Mouse (Mus musculus) 416B (cell line): ENCODE data around the gene Emd.
"Not testable (repeated sequence)": the region's sequence is repeated elsewhere in the genome, so short reads cannot be mapped to it uniquely, and the experiment has no call there.

ENCODE experiments used
- DNase-seq: peaks from one replicate; pipeline ENCODE4 v3.0.0; 2011; ENCODE audit warnings: low read depth

Gene Emd

DNA sequence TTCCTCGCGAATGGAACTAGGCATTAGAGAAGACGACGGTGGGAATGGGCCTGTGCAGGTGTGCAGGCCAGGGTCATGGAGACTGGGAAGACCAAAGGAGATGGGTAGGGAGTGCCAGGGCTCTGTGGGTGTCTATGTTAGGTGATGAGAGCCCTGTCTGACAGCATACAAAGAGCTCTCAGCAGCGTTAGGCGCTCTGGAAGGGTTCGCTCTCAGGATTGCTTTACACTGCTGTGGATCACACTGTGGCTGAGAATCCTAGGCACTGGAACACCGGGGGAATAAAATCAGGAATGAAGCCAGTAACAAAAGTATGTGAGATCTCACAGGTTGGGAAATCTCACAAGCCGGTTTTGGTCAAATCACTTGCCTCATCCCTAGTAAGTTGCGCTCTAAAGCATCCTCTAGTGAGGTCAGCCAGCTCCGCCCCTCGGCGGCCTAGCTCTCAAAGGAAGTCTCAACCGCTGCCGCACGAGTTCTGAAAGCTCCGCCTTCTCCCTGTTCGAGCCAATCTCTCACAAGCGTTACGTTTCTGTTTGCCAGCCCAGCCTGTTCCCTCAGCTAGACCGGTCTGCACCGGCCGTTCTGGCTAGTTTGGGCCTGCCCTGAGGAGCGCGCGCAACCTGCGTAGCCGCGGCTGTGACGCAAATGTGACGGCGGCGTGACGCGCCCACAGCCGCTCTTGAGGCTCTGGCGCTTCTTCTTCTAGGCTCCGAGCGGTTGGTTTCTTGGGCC lies at the start of gene Emd:
Gene Emd (plus strand): TSS at position 535 of the 735 bp plus-strand sequence.
- peak; percentile 96 for DNase-seq

DNA sequence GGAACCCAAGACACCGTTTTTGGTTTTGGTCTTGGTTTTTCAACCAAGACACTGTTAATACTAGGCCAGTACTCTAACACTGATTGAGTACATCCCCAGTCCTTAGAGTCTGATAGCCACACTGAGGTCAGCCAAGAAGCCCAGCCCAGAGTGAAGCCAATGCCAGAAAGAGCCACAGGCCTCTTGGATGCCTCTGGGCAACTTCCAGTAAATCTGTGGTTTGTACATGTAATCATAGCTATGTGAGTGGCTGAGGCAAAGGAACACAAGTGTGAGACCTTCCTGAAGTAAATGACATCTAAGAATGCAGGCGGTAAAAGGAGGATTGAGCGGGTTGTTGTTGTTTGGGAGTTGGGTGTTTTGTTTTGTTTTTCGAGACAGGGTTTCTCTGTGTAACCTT lies 36.0 kb upstream of the Emd start:
- DNase-seq: no peak

DNA sequence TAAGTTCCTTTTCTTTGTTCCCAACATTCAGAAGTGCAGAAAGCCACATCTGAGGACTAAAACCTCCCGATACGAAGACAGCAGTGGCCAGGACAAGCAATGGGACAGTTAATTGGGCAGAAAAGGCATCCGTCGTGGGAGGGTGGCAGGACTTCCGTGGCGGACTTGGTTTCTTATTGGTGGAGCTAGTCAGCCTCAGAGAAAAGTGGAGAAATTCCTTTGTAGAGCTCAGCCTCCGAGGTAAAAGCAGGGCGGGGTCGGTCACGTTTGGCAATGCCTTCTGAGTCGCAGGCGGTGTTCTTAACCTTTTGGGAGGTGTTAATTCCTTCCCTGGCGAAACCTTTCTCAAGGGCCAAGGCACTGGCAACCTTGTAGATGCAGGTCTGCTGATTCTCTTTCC lies 35.0 kb upstream of the Emd start:
- no peak for DNase-seq

DNA sequence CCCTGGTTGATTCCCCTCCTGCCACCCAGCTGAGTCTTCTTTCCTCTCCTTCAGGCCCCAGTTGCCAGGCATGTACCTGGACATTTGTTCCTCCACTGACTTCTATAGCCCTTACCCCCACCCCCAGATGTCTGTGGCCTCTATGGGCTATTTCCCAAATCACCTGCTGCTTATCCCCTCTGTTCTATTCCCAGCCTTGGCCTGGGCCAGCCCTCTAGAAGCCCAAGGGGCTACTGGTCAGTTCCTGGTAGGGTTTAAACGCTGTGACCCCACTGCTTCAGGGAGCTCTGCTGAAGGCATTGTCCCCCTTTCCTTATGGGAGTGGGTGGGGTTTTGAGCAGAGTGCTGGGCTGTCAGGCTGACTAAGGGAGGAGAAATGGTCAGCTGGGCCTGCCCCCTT lies 34.4 kb upstream of the Emd start:
- not testable (repeated sequence) for DNase-seq

DNA sequence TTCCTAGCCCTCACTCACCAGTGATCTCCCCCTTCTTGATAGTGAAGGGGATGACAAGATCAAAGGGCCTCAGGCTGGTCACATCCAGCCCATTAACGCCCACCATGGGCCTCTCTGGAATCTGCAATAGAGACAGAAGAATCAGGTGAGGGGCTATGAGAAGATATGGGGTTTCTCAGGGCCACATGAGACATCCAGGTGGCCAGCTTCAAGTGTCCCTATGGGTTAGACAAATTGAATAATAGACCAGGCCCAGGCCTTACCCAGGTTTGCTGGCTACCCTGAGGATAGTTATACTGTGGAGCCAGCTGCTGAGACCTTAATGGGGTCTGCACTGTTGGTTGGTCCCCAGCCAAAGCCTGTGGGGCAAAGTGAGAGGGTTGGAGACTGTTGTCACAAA lies 24.4 kb upstream of the Emd start:
- no peak for DNase-seq

DNA sequence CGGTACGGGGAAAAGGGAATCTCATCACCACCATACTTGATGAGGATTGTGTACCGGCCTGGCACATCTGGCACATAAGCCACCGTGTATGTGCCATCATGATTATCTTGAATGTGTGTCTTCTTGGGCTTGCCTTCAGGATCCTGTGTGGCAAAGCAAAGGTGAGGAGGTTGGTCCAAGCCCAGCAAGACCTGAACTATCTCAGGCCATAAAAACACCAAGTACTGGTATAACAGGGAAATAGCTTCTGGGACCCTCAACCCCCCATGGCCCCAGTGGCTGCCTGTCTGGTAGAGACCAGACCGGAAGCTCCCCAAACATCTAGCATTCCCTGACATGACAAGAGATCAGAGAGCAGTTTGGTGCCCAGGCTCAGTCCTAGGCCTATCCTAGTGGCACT lies 21.3 kb upstream of the Emd start:
- DNase-seq: no peak

DNA sequence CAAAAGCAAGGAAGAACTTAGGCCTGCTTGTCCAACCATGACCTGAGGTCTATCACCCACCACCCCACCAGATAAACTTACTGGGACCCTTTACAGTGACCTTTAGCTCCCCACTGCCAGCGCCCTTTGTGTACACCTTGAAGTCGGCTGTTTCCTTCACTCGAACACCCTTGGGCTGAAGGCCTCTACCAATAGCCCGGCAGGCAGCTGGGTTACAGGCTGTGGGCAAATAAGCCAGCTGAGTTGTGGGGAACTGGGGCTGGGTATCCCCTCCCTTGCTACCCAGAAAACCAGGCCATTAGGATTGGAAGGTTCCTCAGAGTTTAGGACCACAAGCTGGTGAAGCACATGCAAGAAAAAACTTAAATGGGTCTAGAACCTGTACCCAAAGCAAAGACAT lies 14.2 kb upstream of the Emd start:
- no peak for DNase-seq

DNA sequence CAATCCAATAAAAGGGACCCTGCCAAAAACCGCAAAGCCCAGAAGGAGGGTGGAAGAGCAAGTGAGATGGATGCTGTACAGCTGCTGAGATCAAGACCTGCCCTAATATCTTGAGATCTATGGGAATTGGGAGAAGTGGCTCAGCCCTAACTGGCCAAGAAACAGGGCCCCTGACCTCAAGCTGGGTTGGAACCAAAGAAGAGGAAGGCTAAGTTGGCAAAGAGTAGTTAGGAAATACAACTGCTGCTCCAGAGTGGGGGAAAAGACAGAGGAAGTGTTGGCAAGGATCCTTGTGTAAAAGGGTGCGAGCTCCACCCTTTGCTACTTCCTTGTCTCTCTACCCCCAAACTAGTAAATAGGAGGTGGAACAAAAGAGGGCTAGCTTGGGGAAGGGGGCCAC lies 11.1 kb upstream of the Emd start:
- DNase-seq: no peak

DNA sequence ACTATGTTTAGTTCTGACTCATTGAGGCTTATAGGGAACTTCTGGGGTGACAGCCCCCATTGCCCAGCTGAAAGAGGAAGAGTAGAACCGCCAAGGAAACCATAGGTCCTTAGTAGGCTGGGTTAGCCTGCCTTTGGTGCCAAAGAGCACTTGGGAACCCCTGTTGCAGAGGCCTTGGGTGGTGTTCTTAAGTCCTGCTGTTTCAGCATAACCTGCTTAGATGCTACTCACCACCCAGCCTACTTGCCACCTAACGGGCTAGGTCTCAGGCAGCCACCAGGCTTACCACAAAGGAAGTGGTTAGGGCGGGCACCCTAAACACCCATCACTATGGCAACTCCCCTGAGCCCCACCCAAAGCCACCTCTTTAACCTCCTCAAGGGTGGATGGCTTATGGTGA lies 10.7 kb upstream of the Emd start:
- DNase-seq: peak; percentile 88

DNA sequence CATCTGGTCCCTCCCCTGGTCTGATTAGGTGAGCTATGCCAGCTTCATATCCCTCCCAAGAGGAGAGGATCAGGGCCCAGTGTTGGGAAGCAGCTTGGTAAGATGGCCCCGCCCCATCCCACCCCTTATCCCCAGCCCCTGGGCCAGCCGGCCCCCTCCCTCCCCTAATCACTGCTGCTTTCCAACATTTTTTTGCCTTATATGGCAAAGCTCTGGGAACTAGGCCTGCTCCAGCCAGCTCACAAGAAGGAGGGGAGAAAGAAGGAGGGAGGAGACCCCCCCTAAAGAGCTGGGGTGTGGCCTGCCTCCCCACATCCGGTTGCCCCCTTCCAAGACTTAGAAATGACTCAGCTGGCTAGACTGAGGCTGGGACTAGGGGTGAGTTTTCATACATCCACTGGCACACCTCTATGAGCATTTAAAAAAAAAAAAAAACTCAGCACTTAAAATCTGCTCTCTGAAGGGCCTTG lies 9.8 kb upstream of the Emd start:
- peak; percentile 92 for DNase-seq

DNA sequence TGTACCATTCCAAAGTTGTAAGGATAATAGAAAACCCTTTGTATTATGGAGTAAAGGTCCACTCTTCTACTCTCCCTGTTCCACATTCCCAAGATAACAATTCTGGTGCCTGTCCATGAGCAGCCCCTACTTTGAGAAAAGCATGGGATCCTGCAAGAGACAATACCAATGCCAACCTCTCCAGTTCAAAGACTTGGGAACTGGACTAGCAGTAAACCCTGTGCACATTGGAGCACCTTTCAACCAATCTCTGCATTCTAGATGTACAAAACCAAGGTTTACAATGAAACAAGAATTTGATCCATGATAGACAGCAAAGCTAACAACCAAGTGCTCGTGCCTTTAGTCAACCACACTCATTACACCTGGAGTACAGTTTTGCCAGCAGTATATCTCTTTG lies 9.4 kb upstream of the Emd start:
- no peak for DNase-seq

DNA sequence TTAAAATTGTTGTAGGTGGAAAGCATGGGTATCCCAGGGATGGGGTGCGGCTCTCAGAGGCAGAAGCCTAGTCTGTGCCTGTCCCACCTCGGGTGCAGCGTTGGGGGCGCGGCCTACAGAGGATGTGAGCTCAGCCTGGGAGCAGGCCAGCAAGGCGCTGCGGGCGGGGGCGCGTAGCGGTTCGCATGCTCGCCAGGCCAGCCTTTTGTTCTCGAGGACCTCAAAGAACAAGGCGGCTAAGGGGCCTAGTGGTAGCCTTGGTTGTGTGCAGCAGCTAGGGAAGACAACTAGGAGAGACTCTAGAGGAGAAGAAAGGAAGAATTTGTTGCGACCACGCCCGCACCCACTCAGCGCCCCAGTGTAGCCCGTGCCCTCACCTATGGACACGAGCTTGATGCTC lies 8.8 kb upstream of the Emd start:
- DNase-seq: peak; percentile 79

DNA sequence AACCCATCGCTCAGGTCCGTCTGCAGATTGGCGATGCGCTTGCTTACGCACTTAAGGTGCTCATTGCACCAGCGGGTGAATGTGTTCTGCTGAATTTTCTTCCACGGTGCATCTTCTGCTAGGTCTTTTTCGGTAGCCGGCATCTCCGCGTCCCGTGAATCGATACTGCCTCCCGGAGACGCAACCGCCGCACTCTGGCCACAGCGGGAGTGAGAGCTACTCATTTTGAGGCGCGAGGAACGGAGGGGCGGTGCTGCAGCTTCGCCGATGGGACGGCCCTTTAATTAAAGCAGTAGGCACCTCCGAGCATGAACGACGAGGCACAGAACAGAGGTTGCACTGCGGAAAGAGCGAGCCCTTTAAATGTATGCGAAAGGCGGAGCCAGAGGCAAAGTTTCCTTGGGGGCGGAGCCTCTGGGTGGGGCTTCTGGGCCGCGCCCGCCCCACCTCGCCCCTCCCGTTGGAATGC lies 8.2 kb upstream of the Emd start:
- peak; percentile 94 for DNase-seq

DNA sequence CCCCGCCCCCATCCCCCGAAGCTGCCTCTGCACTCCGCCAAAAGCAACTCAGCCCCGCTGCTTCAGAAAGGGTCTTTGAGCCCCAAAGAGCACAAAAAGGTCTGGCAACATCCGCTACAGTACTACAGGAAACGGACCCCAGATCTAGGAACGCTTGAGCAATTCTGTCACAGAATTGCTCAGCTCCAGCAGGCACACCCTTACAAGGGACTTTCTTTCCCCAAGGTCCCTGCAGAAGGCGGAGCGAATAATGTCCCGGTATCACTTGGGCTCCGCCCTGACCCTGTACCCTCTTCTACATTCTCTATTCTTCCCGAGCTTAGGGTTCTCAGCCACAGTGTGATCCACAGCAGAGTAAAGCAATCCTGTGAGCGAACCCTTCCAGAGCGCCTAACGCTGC lies 7.8 kb upstream of the Emd start:
- peak; percentile 77 for DNase-seq

DNA sequence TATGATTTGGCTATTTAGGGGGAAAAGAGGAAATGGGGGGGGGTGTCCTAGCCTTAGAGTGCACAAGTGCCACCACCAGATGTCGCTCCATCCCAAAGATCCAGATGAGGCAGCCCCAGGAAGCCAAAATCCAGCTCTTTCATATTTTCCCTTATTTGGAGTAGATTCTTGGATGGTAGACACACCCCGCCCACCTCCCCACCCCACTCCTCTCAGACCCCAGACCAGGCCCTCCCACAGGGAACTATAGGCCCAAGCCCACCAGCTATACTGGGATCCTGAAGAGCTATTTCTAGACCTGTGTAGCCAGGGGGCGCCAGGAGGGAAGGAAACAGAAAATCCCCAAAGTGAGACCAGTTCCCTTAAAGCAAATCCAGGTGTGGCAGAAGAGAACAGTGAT lies 5.8 kb upstream of the Emd start:
- DNase-seq: peak; percentile 68

DNA sequence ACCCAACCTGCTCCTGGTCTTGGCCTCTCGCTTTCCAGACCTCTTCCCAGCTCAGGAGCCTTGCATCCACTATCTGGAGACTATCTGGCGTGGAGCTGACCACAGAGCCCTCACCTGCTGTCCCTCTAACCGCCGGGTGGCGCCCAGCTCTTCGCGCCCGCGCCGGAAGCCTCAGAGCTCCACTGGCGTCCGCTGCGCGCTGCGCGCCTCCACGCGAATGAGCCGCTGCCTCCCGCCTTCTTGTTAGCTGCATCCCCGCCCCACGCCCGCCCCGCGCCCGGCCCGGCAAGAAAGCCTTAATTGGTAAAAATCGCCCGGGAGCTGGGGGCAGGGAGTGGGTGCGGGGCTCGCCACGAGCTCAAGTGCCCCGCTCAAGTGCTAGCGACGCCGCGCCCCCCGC lies 4.9 kb upstream of the Emd start, which contains the start of gene Flna:
Gene Flna (minus strand): TSS at position 206 of the 400 bp plus-strand sequence.
- peak; percentile 40 for DNase-seq

DNA sequence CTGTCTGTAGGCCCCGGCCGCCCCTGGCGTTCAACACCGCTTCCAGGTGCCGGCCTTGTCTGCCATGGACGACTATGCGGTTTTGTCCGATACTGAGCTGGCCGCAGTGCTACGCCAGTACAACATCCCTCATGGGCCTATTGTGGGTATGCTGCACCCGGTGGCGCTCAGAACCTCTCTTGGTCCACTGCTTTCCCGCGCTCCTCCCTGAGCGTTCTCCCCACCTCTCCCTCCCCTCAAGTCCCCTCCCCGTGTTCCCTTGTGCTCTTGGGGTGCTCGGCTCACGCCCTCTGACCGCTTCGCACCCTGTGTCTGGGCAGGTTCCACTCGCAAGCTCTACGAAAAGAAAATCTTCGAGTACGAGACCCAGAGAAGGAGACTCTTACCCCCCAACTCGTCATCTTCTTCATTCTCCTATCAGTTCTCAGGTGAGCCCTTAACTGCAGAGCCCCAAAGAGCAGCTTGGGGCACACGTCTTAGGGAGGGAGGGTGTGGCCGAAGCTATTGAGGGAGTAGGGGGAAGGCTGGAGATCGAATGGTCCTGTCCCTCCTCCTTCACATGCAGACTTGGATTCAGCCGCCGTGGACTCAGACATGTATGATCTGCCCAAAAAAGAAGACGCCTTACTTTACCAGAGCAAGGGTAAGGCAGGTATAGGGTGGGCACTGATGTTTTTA lies 540 bp downstream of the Emd start:
- DNase-seq: peak; percentile 21

DNA sequence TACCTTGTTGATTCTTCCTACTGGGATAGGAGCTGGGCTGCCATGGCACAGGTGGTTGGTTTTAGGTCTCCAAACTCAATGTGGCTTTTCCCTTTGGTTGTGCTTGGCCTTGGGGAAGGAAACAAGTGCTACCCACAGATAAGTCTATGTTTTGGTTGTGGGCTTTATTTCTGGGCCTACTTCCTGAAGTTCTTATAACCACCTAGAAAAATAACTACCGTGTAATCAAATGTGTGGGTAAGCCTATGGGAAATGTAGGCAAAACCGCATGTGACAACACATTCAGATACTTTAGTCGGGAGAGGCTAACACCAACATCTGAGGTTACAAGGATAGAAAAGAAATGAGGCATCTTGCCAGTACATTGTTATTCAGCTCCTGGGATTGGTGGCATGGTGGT lies 3.3 kb downstream of the Emd start:
- peak; percentile 72 for DNase-seq

DNA sequence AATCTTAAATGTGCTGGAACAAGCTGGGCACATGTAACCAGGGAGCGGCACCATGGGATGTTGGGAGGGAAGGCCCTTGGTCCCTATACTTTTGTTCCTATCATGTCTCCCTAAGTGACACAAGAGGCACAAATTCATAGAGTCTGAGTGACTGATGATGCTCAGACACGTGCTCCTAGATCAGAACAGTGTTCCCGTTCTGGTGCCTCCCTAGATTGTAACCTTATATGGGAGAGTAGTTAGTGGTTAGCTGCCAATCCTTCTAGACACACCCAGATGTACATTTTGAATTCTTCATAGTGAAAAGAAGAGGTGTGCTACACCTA lies 15.2 kb downstream of the Emd start:
- DNase-seq: no peak

DNA sequence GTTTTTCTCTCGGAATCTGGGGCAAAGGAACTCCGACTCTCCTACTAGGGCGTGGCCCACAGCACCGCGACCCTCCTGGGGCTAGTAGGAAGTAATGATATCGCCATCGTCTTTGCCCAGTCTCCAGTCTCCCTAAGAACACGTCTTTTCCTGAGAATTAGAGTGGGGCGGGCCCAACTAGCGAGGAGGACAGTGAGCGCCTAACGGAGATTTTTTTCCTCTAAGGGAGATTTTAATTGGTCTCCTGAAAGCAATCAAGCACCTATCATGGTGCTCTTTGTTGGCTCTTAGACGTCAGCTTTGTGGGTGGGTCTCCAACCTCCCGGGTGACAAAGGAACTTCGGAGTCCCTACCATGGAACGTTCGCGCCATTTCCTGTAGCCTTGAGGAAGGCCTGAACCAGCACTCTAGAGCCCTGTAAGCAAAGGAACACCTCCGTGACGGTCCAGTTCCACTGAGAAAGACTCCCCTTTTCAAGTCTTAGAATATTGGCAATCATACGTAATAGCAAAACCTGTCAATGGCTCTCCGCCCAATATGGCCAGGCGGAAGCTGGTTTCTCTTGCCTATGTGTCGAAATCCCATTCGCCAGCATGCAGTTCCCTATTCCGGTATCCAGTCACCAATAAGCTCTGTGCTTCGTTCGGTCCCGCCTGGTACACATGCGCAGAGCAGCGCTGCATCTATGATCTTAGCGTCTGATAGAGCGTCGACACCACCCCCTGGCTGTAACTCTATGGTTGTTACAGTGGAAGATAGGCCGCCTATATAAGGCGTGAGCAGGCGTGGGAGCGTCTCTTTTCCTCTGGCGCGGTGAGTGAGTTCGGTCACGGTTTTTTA lies 15.8 kb downstream of the Emd start, which contains the start of gene Rpl10:
Gene Rpl10 (plus strand): TSS at position 751 of the 840 bp plus-strand sequence.
- peak; percentile 99 for DNase-seq

DNA sequence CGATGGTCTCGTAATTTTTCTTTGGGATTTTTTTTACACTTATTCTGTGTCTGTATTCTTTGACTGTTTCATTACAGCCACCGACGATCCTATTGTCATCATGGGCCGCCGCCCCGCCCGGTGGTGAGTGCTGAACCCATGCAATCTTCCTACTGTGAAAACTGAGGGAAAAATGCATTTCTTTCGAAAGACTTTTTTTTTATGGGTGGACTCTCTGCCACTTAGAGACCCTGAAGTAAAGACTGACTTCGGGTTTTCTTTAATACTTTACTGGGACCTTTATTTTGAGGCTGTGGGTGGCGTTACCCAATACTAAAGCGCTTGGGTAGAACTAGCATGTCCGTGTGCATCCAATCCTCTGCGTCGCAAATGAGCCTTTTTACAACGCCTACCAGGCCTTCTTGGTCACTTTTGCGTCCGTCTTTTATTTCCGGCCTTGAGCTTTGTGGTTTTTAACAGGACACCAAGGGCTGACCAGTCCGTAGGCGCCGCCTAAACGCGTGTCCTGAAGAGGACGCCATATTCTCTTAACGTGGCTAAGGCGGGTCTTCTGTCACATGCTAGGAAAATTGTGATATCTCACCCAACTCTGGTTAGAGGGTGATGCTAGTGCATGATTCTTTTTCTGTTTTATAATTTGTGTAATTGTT lies 16.5 kb downstream of the Emd start:
- DNase-seq: peak; percentile 87
